Mouse (Mus musculus): ENCODE measurements around the gene Usp42.

DNA sequence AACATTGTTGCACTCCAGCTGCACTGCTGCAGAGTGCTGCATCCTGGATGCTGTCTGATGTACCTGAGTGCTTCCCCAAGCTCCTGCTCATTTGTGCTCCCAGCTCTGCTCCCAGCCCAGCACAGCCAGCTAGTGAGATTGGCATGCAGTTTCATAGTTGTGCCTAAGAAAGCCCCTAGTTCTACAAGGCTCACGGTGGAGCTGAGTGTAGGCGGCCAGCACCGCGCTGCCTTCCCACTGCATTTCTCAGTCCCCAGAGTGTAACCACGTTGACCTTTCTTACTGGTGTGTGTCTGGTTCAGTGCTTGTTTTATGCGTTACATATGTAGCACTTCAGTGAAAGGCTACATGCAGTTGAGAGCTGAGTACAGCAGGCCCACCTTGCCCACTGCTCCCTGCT is 48.4 kb downstream of the Usp42 start:
- no peak for TF ChIP-seq CTCF (IDR thresholded peaks at IDR 0.05; ENCODE audit: low read depth)
- no peak for TF ChIP-seq EP300 (IDR thresholded peaks at IDR 0.05; ENCODE audit: low read depth)

All from heart, postnatal 0 days (tissue).